Mouse (Mus musculus): ENCODE results near the gene Fgf4.

Fgf4 gene

GRCm38 (mm10) chr7:144847067-144847466 lies at the start of gene Fgf4:
TSS of gene Fgf4 (plus strand) at chr7:144847367.
- in situ Hi-C loops (cut with MboI; ENCODE audit: unreplicated experiment in 2 of 2): loop anchor here in 1 of 2 experiments (5.0 kb wide), 1 partner anchor 395 kb away; no protein-coding TSS in a partner anchor

GRCm38 (mm10) chr7:144798471-144798870 lies 48.7 kb upstream of the Fgf4 start:
- in situ Hi-C loops (cut with MboI; ENCODE audit: unreplicated experiment in 2 of 2): no loop called here

- in situ Hi-C loops (cut with MboI; ENCODE audit: unreplicated experiment in 2 of 2): no loop called here
Measured at GRCm38 (mm10) chr7:144807036-144807435, 40.1 kb upstream of the Fgf4 start.

- in situ Hi-C loops (cut with MboI; ENCODE audit: unreplicated experiment in 2 of 2): no loop called here
Measured at GRCm38 (mm10) chr7:144807976-144808577, 39.1 kb upstream of the Fgf4 start.

GRCm38 (mm10) chr7:144811521-144811920 lies 35.6 kb upstream of the Fgf4 start:
- in situ Hi-C loops (cut with MboI; ENCODE audit: unreplicated experiment in 2 of 2): no loop called here

- in situ Hi-C loops (cut with MboI; ENCODE audit: unreplicated experiment in 2 of 2): no loop called here
Measured at GRCm38 (mm10) chr7:144821901-144822300, 25.3 kb upstream of the Fgf4 start.

GRCm38 (mm10) chr7:144823988-144824387 lies 23.2 kb upstream of the Fgf4 start:
- in situ Hi-C loops (cut with MboI; ENCODE audit: unreplicated experiment in 2 of 2): no loop called here

GRCm38 (mm10) chr7:144828369-144828768 lies 18.8 kb upstream of the Fgf4 start:
- in situ Hi-C loops (cut with MboI; ENCODE audit: unreplicated experiment in 2 of 2): no loop called here

- in situ Hi-C loops (cut with MboI; ENCODE audit: unreplicated experiment in 2 of 2): no loop called here
Measured at GRCm38 (mm10) chr7:144837891-144838488, 9.2 kb upstream of the Fgf4 start, which contains the start of gene Fgf3. TSS of gene Fgf3 (plus strand) at chr7:144838083.

GRCm38 (mm10) chr7:144838522-144839503 lies 8.4 kb upstream of the Fgf4 start:
- in situ Hi-C loops (cut with MboI; ENCODE audit: unreplicated experiment in 2 of 2): no loop called here

GRCm38 (mm10) chr7:144846158-144846557 lies 1.0 kb upstream of the Fgf4 start:
- in situ Hi-C loops (cut with MboI; ENCODE audit: unreplicated experiment in 2 of 2): loop anchor here in 1 of 2 experiments (5.0 kb wide), 1 partner anchor 396 kb away; no protein-coding TSS in a partner anchor

GRCm38 (mm10) chr7:144851321-144851720 lies 4.2 kb downstream of the Fgf4 start:
- in situ Hi-C loops (cut with MboI; ENCODE audit: unreplicated experiment in 2 of 2): no loop called here

- in situ Hi-C loops (cut with MboI; ENCODE audit: unreplicated experiment in 2 of 2): no loop called here
Measured at GRCm38 (mm10) chr7:144854966-144855365, 7.8 kb downstream of the Fgf4 start.

- in situ Hi-C loops (cut with MboI; ENCODE audit: unreplicated experiment in 2 of 2): no loop called here
Measured at GRCm38 (mm10) chr7:144857158-144857557, 10.0 kb downstream of the Fgf4 start.

GRCm38 (mm10) chr7:144857826-144858342 lies 10.7 kb downstream of the Fgf4 start:
- in situ Hi-C loops (cut with MboI; ENCODE audit: unreplicated experiment in 2 of 2): no loop called here

- in situ Hi-C loops (cut with MboI; ENCODE audit: unreplicated experiment in 2 of 2): no loop called here
Measured at GRCm38 (mm10) chr7:144858702-144859101, 11.5 kb downstream of the Fgf4 start.

GRCm38 (mm10) chr7:144861056-144861768 lies 14.0 kb downstream of the Fgf4 start:
- in situ Hi-C loops (cut with MboI; ENCODE audit: unreplicated experiment in 2 of 2): no loop called here

GRCm38 (mm10) chr7:144861769-144862070 lies 14.6 kb downstream of the Fgf4 start:
- in situ Hi-C loops (cut with MboI; ENCODE audit: unreplicated experiment in 2 of 2): no loop called here

GRCm38 (mm10) chr7:144862126-144862525 lies 15.0 kb downstream of the Fgf4 start:
- in situ Hi-C loops (cut with MboI; ENCODE audit: unreplicated experiment in 2 of 2): no loop called here

- in situ Hi-C loops (cut with MboI; ENCODE audit: unreplicated experiment in 2 of 2): no loop called here
Measured at GRCm38 (mm10) chr7:144862712-144863111, 15.5 kb downstream of the Fgf4 start.

Data from v-Abl transformed pro-B cells (cell line).